Mouse (Mus musculus): ENCODE data around the gene Izumo4.

DNA sequence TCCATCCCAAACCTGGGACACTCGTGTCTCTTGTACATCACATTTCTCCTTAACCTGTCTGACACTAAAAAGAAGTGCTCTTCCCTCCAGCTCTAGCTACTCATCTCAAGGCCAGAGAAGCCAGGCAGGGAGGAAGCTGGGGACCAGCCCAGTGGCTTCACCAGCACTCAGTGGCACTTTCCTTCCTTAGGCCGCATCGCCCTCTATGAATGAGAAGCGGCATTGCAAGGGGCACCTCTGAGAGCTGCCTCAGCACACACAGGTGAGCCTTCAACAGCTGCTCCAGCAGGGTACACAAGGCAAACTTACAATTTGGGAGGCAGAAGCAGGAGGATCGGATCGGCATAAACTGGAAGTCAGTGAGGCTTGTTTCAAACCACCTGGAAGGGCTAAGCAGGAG, 17.8 kb upstream of the Izumo4 start:
- TF ChIP-seq CTCF (conservative IDR thresholded peaks at IDR 0.05; ENCODE audit: insufficient read depth, insufficient read length, low read depth, low read length): peak; percentile 97
- TF ChIP-seq POLR2A (IDR thresholded peaks at IDR 0.05; ENCODE audit: low read depth, low read length): no peak

Data from kidney, adult 2 months (tissue).